Mouse (Mus musculus) left cerebral cortex, postnatal 14 days (tissue): ENCODE measurements around the gene Siah1b. TPM values are rescaled to one million over a fixed set of nuclear protein-coding genes. Genes with fewer than 3 reads are reported as not detected.
A peak's percentile ranks its signal among the peaks of the same experiment; 100 is the strongest.

Experiments
- DNase-seq, 2 experiments: peaks; one replicate each; pipeline ENCODE4 v3.0.0; 2021 to 2022; ENCODE audit warnings: low spot score in 2 of 2, mixed read lengths in 1 of 2
- intact Hi-C: fragments of 180-260 bp; cut with DNase I; formaldehyde crosslinking; loops from one replicate; pipeline ENCODE4 v1.15.1; 2025
- total RNA-seq, 2 experiments: library from RNA; stranded (reverse); gene quantifications; 2 replicates each; pipeline ENCODE4 v1.2.3; 2021

The Siah1b gene
- total RNA-seq, 2 experiments from 2014 or later = 10.8 to 11.1 TPM

DNA sequence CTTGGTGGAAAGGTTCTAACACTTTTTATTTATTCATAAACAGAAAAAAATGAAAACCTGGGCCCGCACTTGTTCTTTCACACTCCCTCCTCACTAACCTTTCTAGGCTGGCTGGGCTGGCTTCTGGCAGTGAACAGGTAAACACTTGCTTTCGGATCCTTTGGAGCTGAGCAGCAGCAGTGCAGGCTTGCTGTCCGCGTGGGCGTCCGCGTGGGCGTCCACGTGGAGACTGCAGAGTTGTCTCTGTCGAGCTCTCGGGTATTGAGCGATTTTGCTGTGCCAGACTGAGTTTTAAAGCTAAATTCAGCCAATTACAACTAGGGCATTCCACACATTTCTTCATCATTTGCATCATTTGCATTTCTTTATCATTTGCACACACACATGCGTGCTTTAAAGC lies 34.2 kb downstream of the Siah1b start:
- peak; percentile 35 to 55 for DNase-seq
- intact Hi-C loops = no loop called here

DNA sequence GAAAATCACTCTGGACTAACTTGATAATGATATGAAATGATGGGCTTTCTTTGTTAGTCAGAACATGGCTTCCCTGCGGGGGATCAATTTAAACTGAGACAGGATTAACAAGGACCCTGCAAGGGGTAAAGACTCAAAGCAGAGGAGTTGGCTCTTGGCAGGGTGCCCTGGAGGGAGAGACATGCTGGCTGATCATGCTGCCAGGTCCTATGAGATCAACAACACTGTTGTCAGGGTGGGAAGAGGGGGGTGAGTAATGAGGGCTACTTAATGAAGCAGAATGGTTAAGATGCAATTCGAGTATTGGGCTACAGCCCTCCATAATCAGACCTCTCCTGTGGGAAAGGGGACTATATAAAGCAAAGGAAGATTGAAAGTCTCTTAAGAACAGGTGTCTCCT lies 37.4 kb downstream of the Siah1b start:
- intact Hi-C loops = no loop called here
- no peak for DNase-seq

DNA sequence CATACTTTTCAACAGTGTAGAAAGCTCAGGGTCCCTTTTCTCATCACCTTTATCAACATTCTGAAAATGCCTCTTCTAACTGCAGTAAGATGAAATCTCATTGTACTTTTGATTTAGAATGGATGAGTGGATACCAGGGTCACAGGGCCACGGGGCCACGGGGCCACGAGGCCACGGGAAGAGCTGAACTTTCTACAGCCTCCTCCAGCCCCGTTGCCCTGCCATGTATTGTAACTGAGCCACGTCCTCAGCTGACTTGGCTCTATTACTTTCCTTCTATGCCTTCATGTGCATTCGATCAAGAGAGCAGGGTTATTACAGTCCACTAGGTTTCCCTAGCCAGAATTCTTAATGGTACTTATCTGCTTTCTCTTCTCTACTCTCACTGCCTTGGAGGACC lies 40.4 kb downstream of the Siah1b start:
- intact Hi-C loops = no loop called here
- no peak for DNase-seq

DNA sequence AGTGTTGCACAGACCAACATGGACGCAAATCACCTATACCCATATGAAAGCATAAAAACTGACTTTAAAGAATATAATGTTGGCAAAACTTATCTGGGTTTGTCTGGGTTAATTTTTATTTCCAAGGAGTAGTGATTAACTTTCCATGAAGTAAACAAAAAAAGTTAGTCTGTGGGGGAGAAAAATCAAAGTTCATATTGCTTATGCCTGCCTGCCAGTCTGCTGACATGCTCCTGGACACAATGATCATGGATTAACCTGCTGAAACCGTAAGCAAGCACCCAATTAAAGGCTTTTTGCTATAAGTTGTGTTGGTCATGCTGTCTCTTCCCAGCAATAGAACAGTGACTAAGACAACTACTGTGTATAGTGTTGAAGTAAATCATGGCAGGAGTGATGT lies 40.9 kb downstream of the Siah1b start:
- intact Hi-C loops = no loop called here
- no peak for DNase-seq

DNA sequence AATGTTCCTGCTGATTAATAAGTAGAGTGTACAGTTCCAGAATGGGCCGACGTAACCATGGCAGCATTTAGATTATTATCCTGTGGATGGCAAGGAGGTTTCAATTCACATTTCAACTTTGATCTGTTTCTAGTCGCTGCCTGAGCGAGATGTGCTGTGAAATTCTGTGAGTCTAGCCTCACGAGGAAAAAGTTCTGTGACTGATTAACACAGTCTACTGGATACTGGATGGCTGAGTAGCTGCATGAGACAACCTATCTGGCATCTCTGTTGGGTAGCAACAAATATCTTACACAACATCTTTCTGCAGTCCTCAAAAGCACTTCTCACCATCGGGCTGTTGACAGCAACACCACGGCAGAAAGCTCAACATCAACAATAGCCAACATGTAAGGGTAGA lies 43.8 kb downstream of the Siah1b start:
- no peak for DNase-seq
- intact Hi-C loops = no loop called here

DNA sequence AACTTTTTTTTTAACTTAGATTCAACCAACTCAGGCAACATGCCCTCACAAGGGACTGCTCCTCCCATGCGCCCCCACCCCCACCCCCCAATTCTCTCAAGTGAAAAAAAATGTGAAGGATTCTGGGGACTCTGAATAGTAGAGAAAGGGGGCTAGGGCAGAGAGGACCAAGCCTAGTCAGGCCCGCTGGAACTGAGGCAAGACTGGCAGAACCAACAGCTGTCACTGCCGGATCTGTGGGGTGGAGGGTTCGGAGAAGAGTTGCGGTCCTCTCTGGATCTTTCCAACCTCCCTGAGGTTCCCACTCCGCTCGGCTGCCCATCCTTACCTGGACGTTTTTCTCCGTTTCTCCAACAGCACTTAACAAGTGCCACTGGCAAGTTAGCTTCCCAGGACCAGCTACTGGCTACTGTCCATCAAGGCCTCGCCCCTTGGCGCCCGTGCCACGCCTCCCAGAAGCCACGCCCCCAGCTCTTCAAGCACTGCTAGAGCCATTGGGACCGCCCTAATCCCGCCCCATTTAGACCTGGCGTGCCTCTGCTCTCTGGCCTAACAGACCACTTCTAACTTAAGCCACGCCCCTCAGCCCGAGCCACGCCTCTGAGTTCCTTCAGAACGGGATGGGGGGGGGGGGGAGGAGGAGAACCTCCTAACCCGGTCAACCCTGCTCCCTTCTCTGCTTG lies 48.5 kb downstream of the Siah1b start, which contains the start of gene Car5b:
Car5b (minus strand) TSS at position 391 of the 683 bp plus-strand sequence.
- intact Hi-C loops = no loop called here

More for the DNA sequence above, 48.5 kb downstream of the Siah1b start, which contains the start of gene Car5b:
- peak; percentile 50 to 65 for DNase-seq

Other genes starting within 250 kb of the Siah1b start
- gene Ap1s2, start 167.5 kb downstream of the Siah1b start, total RNA-seq = 10 to 100 TPM; 25.2 to 37.2 TPM
- gene Zrsr2, start 117.8 kb downstream of the Siah1b start, total RNA-seq = 10 to 100 TPM; 37.7 to 57.0 TPM
- gene Car5b, start 48.5 kb downstream of the Siah1b start, total RNA-seq = 1 to 10 TPM; 2.8 to 2.9 TPM
- not detected for gene Cltrn, start 12.3 kb upstream of the Siah1b start, total RNA-seq
- 1 to 10 TPM; 1.6 to 1.8 TPM for gene Ace2, start 62.8 kb upstream of the Siah1b start, total RNA-seq
- 1 to 10 TPM in 1 of 2 experiments, under 1 TPM in 1; 0.93 to 1.0 TPM for gene Bmx, start 181.7 kb upstream of the Siah1b start, total RNA-seq
- gene Pir, start 192.9 kb upstream of the Siah1b start, total RNA-seq = 1 to 10 TPM; 3.7 to 3.9 TPM